Mouse (Mus musculus): ENCODE measurements around the gene Olfr373.
A peak's percentile ranks its signal among the peaks of the same experiment; 100 is the strongest.
"Not testable (repeated sequence)": the region's sequence is repeated elsewhere in the genome, so short reads cannot be mapped to it uniquely, and the experiment has no call there.

Gene Olfr373

DNA sequence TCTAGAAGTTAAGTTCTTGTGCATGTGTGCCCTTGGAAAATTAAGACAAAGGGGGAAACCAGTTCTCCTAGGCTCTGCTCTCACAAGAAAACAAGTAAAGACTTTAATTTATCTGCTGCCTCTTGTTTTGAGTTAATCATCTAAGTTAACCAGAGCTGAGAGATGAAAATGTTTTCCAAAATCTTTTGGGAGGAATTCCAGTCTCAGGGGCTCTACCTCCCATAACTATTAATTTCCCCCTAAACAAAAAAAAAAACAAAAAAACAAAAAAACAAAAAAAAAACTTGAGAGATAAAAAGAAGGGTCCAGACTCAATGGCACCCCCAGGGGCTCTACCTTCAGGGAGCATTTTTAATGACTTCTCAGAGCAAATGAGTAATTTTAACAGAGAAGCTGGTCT lies at the start of gene Olfr373:
Gene Olfr373, plus strand, starts transcription at position 301 of the 400 bp plus-strand sequence.
- not testable (repeated sequence) for DNase-seq

DNA sequence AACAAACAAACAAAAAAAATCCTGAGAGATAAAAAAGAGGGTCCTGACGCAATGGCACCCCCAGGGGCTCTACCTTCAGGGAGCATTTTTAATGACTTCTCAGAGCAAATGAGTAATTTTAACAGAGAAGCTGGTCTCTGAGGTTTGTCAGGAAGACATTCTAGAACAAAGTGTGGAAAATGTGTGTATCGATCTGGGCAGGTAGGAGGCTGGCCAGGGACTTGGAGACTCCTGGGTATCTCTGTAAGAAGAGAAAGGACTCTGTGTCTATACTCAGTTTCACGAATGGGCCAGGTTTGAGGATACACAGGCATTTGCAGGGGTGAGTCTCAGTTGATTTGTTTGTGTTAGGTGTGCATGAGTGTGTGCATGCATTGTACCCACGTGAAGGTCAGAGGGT lies 42.1 kb upstream of the Olfr373 start, which contains the start of gene Olfr372:
Gene Olfr372, plus strand, starts transcription at position 301 of the 400 bp plus-strand sequence.
- not testable (repeated sequence) for DNase-seq

DNA sequence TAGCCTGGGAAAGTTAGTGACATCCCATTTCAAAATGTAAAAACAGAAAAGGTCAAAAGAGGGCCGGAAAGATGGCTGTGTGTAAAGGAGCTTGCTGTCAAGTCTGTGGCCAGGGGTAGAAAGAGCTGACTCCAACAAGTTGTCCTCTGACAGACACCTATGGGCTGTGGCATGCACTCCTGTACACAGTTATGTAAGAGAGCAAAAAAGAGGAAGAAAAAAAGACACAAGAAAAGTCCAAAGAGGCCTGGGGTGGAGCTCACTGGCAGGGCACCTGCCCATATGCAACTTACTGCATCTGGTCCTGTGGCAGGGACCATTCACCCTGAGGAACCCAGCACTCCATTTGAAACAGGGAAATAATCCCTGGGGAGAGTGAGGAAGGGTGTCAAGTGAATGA lies 40.5 kb upstream of the Olfr373 start:
- no peak for DNase-seq

DNA sequence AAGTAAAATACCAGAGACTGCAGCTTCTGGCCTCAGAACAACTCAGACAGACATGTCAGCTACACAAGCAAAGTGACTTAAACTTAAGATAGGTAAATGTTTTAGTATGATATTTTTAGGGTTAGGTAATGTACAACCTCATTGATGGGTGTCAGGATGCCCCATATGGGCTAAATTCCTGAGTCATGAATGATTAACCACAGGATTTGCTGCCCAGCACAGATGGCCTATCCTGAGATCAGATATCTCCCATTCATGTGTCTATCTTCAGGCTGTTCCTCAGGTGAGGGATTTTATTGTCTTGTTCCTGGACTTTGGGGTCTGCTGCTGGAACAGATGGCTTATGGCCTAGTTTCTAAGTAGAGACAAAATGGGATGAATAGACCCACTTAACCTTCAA lies 28.3 kb upstream of the Olfr373 start:
- DNase-seq = not testable (repeated sequence)

DNA sequence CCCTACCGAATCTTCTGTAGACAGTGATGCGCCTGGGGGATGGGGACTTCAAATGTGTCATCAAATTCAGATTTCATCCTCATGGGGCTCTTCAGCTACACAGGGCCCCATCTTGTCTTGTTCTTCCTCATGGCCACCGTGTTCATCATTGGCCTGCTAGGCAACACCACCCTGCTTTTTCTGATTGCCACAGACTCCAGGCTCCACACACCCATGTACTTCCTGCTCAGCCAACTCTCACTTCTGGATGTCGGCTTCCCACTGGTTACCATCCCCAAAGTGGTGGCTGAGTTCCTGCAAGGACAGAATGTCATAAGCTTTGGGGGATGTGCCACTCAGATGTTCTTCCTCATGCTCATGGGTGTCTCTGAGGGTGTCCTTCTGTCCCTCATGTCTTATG lies 25.3 kb upstream of the Olfr373 start:
- DNase-seq = not testable (repeated sequence)

DNA sequence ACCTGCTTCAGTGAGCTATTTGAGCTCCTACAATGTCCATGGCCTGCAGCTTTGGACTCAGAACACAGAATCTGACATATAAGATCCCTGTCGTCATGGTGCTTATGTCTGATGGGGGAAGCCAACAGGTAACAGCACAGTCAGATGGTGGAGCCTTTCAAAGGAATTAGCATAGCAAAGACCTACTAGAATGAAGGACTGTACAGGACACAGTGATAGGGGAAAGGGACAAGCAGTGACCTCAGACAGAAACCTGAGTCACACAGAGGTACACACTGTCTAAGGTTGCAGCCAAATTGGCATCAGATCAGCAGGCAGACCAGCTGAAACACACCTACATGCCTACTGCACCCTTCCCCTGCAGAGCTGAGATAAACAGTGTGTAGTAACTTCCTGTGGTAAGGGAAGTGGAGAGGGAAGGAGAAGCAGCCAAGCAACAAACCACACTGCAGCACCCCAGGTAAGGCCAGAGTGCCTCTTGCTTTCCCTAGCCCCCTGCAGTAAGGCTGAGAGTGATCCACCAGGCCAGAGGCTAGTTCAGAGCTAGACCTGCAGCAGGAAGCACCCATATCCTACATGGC lies 16.1 kb upstream of the Olfr373 start:
- DNase-seq = not testable (repeated sequence)

DNA sequence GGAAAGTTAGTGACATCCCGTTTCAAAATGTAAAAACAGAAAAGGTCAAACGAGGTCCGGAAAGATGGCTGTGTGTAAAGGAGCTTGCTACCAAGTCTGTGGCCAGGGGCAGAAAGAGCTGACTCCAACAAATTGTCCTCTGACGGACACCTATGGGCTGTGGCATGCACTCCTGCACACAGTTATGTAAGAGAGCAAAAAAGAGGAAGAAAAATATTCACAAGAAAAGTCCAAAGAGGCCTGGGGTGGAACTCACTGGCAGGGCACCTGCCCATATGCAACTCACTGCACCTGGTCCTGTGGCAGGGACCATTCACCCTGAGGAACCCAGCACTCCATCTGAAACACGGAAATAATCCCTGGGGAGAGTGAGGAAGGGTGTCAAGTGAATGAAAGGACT lies 1.8 kb downstream of the Olfr373 start:
- DNase-seq = no peak

DNA sequence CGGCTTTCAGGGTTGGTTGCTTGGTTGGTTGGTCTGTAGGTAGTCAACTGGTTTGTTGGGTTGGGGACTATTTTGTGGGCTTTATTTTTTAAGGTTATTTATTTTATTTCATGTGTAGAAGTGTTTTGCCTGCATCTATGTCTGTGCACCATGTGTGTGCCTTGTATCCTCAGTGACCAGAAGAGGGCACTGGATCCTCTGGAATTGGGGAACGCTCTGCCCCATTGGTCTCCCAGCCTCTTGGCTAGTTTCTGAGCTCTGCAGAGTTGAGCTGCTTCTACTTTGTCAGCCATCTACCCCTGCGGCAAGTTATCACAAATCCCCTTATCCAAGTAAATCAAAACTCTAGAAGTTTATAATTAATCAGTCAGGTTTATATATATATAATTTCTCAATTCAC lies 4.6 kb downstream of the Olfr373 start:
- not testable (repeated sequence) for DNase-seq

DNA sequence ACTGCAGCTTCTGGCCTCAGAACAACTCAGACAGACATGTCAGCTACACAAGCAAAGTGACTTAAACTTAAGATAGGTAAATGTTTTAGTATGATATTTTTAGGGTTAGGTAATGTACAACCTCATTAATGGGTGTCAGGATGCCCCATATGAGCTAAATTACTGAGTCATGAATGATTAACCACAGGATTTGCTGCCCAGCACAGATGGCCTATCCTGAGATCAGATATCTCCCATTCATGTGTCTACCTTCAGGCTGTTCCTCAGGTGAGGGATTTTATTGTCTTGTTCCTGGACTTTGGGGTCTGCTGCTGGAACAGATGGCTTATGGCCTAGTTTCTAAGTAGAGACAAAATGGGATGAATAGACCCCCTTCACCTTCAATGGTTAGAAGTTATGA lies 13.7 kb downstream of the Olfr373 start:
- DNase-seq = not testable (repeated sequence)

DNA sequence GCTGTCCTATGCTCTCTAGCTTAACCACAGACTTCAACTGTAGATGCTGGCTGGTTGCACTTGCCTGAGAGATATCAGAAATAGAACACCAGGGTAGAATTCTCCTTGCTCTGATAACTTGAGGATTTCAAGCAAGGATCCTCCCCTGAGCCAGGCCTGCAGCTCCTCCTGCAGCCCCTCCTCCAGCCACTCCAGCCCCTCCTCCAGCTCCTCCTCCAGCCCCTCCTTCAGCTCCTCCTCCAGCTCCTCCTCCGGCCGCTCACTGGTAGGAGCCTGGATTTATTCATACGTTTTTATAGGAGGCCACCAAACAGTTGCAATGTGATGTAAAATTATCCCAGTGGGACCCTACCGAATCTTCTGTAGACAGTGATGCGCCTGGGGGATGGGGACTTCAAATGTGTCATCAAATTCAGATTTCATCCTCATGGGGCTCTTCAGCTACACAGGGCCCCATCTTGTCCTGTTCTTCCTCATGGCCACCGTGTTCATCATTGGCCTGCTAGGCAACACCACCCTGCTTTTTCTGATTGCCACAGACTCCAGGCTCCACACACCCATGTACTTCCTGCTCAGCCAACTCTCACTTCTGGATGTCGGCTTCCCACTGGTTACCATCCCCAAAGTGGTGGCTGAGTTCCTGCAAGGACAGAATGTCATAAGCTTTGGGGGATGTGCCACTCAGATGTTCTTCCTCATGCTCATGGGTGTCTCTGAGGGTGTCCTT lies 16.6 kb downstream of the Olfr373 start:
- DNase-seq = peak; percentile 72

DNA sequence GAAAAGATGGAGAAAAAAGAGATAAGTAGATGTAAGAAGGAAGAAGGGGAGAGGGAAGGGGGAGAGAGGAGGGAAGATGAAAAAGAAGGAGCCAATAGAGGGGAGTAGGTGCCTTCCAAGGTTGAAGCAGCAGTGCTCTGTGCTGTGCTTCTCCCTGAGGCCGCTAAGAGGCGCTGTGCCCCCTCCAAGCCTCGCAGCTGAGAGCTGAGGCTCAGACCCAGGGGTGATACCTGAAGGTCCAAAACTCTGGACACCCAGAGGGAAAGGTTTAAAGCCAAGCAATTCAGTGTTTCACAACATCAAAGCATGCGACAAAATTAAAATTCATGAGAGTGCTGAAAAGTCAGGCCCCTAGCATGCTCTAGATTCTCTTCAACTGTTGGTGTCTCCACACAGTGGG lies 22.2 kb downstream of the Olfr373 start:
- DNase-seq = no peak

DNA sequence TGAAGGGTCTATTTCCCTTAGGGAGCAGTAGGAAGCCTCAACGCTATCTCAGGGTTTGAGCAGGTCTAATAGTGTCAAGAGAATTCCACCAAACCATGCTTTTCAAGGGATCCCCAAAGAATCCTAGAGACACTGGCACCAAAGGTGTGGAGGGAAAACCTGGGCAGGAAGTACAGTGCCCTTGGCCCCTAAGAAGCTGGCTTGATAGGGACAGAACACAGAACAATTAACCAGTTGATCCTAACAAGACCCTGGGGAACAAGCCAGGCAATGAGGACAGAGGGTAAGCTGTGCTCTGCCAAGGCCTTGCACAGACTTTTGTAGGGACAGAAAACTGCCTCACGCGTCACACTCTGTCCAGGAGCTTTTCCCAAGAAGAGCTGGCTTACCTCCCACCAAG lies 23.8 kb downstream of the Olfr373 start, which contains the start of gene Olfr374:
Gene Olfr374, plus strand, starts transcription at position 301 of the 400 bp plus-strand sequence.
- DNase-seq = no peak

DNA sequence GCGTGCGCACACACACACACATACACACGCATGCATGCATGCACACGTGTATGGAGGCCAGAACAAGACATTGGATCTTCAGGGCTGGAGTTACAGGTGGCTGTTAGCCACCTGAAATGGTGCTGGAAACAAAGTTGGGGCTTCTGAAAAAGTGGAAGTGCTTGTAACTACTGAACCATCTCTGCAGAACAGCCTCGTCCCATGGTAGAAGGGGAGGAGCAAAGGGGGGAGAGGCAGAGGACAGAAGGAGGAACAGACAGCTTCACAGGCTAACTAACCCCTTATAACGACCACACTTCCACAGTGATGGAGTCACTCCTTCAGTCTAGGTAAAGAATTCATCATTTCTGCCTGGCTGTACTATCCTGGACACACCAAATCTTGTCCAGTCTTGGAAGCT lies 27.9 kb downstream of the Olfr373 start:
- DNase-seq = no peak

DNA sequence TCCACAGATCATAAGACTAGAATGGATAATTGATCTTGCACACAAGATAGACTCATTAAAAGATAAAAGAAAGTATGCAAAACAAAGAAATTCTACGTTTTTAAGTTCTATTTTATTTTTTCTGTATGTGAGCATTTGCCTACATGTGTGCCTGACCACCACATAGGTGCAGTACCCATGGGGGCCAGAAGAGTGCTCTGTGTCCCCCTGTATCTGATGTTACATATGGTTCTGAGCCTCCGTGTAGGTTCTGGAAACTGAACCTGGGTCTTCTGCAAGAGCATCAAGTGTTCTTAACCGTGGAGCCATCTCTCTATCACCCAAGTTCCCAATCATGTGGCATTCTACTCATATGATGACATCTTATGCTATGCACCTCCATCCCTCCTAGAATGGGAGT lies 29.5 kb downstream of the Olfr373 start:
- DNase-seq = no peak

DNA sequence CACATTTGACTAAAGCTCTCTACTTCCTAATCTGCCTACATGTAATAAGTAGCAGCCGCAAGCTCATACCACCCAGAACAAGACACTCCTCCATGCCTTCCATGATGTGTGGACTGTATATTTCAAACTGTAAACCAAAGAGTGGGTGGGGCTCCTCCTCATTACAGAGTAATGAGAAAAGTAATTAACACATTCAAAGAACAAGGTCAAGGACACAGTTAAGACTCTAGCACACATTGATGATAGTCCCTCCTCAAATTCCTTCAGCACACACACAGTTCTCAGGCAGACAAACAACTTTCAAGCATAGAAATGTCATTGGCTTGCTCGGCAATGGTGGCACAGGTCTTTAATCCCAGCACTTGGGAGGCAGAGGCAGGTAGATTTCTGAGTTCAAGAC lies 32.2 kb downstream of the Olfr373 start:
- DNase-seq = no peak

DNA sequence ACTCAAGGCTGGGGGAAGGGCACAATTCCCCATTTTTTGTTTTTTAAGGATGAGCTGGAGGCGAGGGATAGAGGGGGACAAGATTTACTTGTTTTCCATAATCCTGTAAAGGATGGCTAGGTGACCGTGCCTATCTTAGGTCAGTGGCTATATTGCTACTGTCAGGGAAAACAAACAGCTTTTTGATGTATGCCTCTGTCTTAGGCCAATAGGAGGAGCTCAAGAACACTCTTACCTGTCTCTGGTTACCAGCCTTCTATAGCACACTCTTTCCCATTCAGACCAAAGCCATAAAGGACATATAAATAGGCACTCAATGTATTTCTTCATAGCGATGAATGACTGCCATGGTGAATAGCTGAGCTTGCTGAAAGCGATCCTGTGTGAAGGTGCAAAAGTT lies 35.6 kb downstream of the Olfr373 start:
- DNase-seq = no peak

DNA sequence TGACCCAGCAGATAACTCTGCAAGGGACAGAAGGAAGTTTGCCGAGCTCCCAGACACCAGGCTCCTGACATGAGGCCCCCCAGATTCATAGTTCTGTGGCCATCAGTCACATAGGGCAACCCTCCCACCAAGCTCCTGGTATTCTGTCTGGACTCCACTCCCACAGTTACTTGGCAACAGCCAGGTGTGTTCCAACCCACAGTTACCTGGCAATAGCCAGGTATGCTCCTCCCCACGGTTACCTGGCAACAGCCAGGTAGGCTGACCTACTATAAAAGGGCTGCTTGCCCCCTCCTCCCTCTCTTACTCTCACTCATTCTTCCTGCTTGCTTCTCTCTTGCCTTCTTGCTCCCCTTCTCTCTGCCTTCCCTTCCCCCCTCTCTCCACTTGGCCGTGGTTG lies 38.5 kb downstream of the Olfr373 start:
- DNase-seq = not testable (repeated sequence)

DNA sequence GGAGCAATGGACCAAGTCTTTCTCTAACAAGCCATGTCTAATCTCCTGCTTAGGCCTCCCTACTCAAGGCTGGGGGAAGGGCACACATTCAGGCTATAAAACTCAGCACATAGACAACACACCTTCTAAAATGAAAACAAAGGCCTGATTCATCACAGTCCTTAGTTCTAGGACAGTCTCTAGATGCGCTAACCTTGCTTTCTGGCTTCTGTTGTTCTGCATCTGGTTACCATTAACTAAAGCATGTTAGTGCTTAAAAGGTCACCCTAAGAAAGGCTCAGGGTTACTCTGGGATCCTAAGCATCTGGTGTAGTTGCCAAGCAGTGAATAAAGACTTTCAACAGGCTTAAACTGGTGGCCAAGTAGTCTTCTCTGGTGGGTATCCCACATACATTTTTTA lies 39.0 kb downstream of the Olfr373 start:
- DNase-seq = no peak

DNA sequence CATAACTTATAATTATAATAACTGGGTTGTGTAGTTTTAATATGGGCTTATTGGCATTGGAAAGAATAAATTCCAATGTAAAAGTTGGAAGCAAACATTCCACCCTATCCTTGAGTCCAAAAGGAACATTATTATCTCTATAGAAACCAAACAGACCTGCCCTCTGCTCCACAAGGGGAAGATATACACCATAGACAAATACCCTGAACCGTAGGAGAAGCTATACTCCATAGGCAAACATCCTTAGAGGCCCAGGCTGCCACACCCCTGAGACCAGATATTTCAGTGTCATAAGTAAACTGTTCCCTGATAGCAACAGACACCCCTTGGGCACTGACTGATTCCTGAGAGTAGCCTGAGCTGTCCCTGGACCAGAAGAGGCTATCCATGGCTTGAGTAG lies 44.9 kb downstream of the Olfr373 start:
- no peak for DNase-seq

DNA sequence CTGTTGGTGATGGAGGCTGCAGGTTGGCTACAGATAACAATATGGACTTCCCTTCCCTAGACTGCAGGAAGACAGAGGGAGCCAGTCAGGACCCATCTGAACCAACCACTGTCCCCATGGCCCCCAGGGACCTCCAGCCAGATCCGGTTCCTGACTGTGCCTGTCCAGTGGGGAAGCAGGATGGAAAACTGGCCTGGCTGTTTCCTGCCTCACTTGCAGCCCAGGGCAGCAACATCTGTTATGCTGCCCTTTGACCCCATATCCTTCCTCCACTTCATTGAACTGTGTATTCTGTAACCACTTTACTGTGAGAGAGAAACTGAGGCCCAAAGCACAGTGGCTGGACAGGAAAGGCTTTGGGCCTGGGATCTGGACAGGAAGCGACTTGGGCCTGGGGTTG lies 48.3 kb downstream of the Olfr373 start:
- DNase-seq = peak; percentile 51

DNA sequence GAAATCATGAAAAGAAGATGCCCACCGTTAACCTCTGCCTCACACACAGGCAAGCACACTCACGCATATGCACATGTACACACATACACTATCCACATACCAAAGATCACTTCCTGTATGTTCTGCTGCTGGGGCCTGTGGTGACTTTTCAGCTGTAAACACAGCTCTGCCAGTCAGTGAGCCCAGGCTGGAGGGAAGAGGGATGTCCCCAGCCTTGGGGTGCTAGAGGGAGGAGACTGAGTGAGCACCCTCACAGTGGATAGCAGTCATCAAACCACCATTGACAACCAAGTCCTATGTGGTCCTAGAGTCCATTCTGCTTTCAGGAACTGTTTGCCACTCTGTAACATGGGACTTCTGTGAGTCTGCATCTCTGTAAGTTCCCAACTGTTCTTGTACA lies 48.9 kb downstream of the Olfr373 start:
- no peak for DNase-seq

DNA sequence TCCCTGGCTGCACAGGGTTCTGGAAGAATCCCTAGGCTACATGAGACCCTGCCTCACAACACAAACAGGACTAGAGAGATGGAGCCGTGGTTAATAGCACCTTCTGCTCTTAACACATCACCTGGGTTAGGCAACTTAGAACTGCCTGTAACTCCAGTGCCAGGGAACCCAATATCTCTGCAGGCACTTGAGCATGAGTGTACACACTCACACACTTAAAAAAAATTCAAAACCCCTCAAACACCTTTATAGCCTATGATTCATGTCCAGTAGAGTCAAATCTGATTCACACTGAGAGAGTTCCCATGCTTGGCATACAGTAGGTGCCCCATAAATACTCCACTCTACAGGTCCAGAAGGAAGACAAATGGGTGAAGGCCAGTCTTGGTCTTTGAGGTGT lies 49.4 kb downstream of the Olfr373 start:
- DNase-seq = no peak

DNA sequence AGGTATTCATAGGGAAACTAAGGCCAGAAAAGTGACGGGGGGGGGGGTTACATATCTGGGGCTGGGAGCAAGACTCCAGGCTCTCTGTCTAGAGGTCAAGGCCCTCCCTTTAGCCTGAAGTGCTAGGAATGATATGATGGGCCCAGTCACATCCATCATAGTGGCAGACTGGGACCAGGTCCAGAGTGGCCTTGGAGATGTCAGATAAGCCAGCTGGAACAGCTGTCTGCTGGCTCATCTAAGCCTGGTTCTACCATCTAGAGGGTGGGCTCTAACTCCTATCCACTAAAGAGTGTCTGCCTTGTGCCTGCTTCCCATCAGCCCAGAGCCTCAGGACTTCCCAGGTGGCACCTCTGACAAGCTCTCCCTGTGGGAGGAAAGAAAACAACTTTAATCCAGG lies 49.9 kb downstream of the Olfr373 start:
- peak; percentile 46 for DNase-seq

DNA sequence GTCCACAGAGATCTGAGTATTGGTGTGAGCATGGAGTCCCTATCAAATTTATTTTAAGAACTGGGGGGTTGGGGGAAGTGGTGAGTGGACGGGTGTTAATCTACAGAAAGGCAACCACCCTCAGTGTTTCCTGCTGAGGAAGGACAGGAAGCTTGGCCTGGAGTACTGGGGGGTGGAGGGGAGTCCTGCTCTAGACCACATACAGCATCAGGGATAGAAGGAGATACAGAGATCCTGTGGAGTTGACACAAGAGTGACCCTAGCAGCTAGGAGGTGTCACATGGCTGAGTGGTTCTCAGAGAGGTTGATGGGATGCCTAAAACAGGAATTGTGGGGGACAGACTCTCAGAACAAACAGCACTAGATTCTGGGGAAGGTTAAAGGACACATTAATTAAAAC lies 50.5 kb downstream of the Olfr373 start:
- DNase-seq = no peak

All from lung, postnatal 10 days (tissue).